ENCODE assay signal across 9 mouse cellular contexts in the genomic region with DNA sequence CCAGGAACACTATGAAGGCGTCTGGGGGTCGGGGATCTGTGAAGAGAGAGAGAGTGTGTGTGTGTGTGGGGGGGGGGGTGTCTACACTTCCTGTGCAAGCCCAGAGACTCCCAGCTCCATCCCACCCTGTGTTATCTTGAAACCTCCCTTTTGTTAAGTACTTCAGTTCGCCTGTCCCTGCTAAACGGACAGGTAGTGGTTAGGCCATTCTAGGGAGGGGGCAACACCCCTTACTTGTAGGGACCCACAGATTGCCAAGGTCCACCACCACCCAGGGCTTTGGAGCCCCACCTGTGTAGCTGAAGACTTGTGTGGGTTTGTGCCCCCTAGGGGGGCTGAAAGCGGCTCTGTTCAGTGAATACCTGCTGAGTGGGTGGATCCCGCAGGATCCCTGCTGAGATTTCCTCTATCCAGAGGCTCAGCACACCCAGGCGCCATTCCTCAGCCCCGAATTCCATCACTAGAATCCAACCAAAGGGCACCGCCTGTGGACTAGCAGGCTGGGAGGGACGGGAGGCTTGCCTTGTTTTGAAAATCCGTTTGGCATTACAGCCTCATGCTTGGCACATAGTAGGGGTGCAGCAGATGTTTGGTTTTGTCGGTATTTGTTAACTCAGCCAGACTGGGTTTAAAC. TPM values are rescaled to one million over a fixed set of nuclear protein-coding genes. Genes with fewer than 3 reads are reported as not detected.
DNase-seq lines count a peak whose midpoint lies in the region; ATAC-seq and TF ChIP-seq lines count a peak whose summit lies in the region.
"Had no signal": no experiment of that assay in that cellular context is flagged by ENCODE, and none has a peak within 500 bp of the region (broad histone marks: within the 10 kb centered on the region; RNA-seq: fewer than 3 reads in every experiment).

No protein-coding gene starts in this region.

- no peaks in the 10 kb centered on the region for H3K9me3 ChIP-seq in heart, embryonic 10.5 days
- H3K9me3 ChIP-seq in ES-Bruce4 (replicated peaks; ENCODE audit: control insufficient read depth, insufficient read depth, low read length, poor library complexity, severe bottlenecking): no peaks in the 10 kb centered on the region
- no peaks in the 10 kb centered on the region for H3K9me3 ChIP-seq in hindbrain, embryonic 14.5 days (ENCODE audit: control insufficient read depth, low read length)
- H3K9me3 ChIP-seq in midbrain, embryonic 11.5 days (ENCODE audit: control insufficient read depth, low read length): no peaks in the 10 kb centered on the region

- H3K9ac ChIP-seq in ES-Bruce4 (ENCODE audit: low read depth, poor library complexity, severe bottlenecking): no peak overlapping the region
- H3K9ac ChIP-seq in hindbrain, embryonic 14.5 days: peak overlapping the region; percentile 32; the same call in 1 of the 2 replicates
- peak overlapping the region; percentile 31; the same call in 1 of the 2 replicates for H3K9ac ChIP-seq in midbrain, embryonic 11.5 days (ENCODE audit: low read length)

- no peak for TF ChIP-seq CTCF in ES-Bruce4 (IDR thresholded peaks at IDR 0.05; ENCODE audit: low read depth, low read length)

- H3K4me1 ChIP-seq in heart, embryonic 10.5 days: peaks cover 73% of the 10 kb centered on the region
- H3K4me1 ChIP-seq in ES-Bruce4 (ENCODE audit: control insufficient read depth, insufficient read depth, low read length): peaks cover 12% of the 10 kb centered on the region
- peaks cover 17% of the 10 kb centered on the region for H3K4me1 ChIP-seq in hindbrain, embryonic 14.5 days (replicated peaks; ENCODE audit: control insufficient read depth, insufficient read depth, low read length)
- peaks cover 24% of the 10 kb centered on the region for H3K4me1 ChIP-seq in midbrain, embryonic 11.5 days (ENCODE audit: control insufficient read depth, insufficient read depth, low read length)

- no peak for DNase-seq in heart, embryonic 10.5 days (ENCODE audit: low spot score)
- DNase-seq in heart, postnatal 14 days: no peak
- DNase-seq in hindbrain, embryonic 14.5 days (ENCODE audit: low spot score): no peak
- no peak for DNase-seq in midbrain, embryonic 11.5 days (ENCODE audit: low spot score, missing footprints)
- no peak for DNase-seq in cerebellum, postnatal 25 days
- no peak for DNase-seq in ovary, postnatal 14 days (ENCODE audit: low spot score)
- DNase-seq in yolk sac, embryonic 10.5 days (ENCODE audit: low spot score): no peak
- DNase-seq: cerebellum, adult 2 months had no signal

- no peak for TF ChIP-seq POLR2A in ES-Bruce4 (IDR thresholded peaks at IDR 0.05; ENCODE audit: insufficient read depth, low read length)

- ATAC-seq in hindbrain, embryonic 14.5 days (ENCODE audit: low FRiP score): no peak
- no peak for ATAC-seq in midbrain, embryonic 11.5 days (ENCODE audit: low FRiP score)

- TF ChIP-seq EP300 in ES-Bruce4 (IDR thresholded peaks at IDR 0.05; ENCODE audit: insufficient read depth, low read depth, low read length): peak; percentile 43; the same call in 1 of the 2 replicates

- H3K36me3 ChIP-seq in heart, embryonic 10.5 days: peaks cover 15% of the 10 kb centered on the region
- H3K36me3 ChIP-seq in ES-Bruce4 (ENCODE audit: control insufficient read depth, insufficient read depth, low read length, poor library complexity, severe bottlenecking): no peaks in the 10 kb centered on the region
- H3K36me3 ChIP-seq in hindbrain, embryonic 14.5 days (replicated peaks; ENCODE audit: control insufficient read depth, insufficient read depth): no peaks in the 10 kb centered on the region
- H3K36me3 ChIP-seq in midbrain, embryonic 11.5 days (ENCODE audit: control insufficient read depth, insufficient read depth, low read length): no peaks in the 10 kb centered on the region

- peak overlapping the region; percentile 72 for H3K27ac ChIP-seq in heart, embryonic 10.5 days
- no peak overlapping the region for H3K27ac ChIP-seq in ES-Bruce4 (ENCODE audit: insufficient read depth, low read length)
- H3K27ac ChIP-seq in hindbrain, embryonic 14.5 days: no peak overlapping the region
- H3K27ac ChIP-seq in midbrain, embryonic 11.5 days (ENCODE audit: low read depth, low read length): no peak overlapping the region

- intact Hi-C loops in heart, postnatal 14 days (cut with DNase I): no loop called here

- H3K4me2 ChIP-seq in hindbrain, embryonic 14.5 days (replicated peaks): peak overlapping the region; percentile 17
- peak overlapping the region; percentile 23 for H3K4me2 ChIP-seq in midbrain, embryonic 11.5 days

- H3K27me3 ChIP-seq in heart, embryonic 10.5 days (ENCODE audit: insufficient read depth, poor library complexity, severe bottlenecking): peaks cover 53% of the 10 kb centered on the region
- H3K27me3 ChIP-seq in ES-Bruce4 (ENCODE audit: control insufficient read depth, insufficient read depth, low read length, poor library complexity, severe bottlenecking): peaks cover 2% of the 10 kb centered on the region; the same call in 1 of the 2 replicates
- H3K27me3 ChIP-seq in hindbrain, embryonic 14.5 days (ENCODE audit: control insufficient read depth, insufficient read depth, low read length): peaks cover 50% of the 10 kb centered on the region
- H3K27me3 ChIP-seq in midbrain, embryonic 11.5 days (ENCODE audit: control insufficient read depth, insufficient read depth, low read length): peaks cover 46% of the 10 kb centered on the region

- peak overlapping the region; percentile 69 for H3K4me3 ChIP-seq in heart, embryonic 10.5 days
- H3K4me3 ChIP-seq in ES-Bruce4 (ENCODE audit: low read depth, low read length): no peak overlapping the region
- peak overlapping the region; percentile 44 for H3K4me3 ChIP-seq in hindbrain, embryonic 14.5 days (replicated peaks; ENCODE audit: low read length)
- peak overlapping the region; percentile 6; the same call in 1 of the 2 replicates for H3K4me3 ChIP-seq in midbrain, embryonic 11.5 days (ENCODE audit: low read depth, low read length)

- 14% methylated on average over 12 of the region's 12 CpGs for WGBS in heart, embryonic 10.5 days
- 13% methylated on average over 12 of the region's 12 CpGs for WGBS in hindbrain, embryonic 14.5 days
- 10% methylated on average over 12 of the region's 12 CpGs for WGBS in midbrain, embryonic 11.5 days

RNA-seq across cellular contexts. Expression of gene Snai1, which starts 2.6 kb away (rescaled TPM):
- polyA plus RNA-seq in heart, embryonic 10.5 days (2016; fragmentation: Nextera tagmentation; extraction: Ambion mirVana): 21.8 and 42.2 TPM in 2 replicates
- 1 to 10 TPM; 3.0 to 3.1 TPM for total RNA-seq in heart, postnatal 14 days (2021)
- polyA plus RNA-seq in ES-Bruce4 (2011; ENCODE audit: insufficient read depth, insufficient read length, low read depth, missing spikeins): 5.9 and 6.7 TPM in 2 replicates
- 5.5 and 7.5 TPM in 2 replicates for polyA plus RNA-seq in hindbrain, embryonic 14.5 days (2014; fragmentation: Nextera tagmentation; extraction: Ambion mirVana)
- 18.4 and 20.8 TPM in 2 replicates for polyA plus RNA-seq in midbrain, embryonic 11.5 days (2014; fragmentation: Nextera tagmentation; extraction: Ambion mirVana)

RNA-seq across cellular contexts. Expression of gene Spata2, which starts 47.9 kb away (rescaled TPM):
- polyA plus RNA-seq in heart, embryonic 10.5 days (2016; fragmentation: Nextera tagmentation; extraction: Ambion mirVana): 16.5 and 17.4 TPM in 2 replicates
- 10 to 100 TPM; 18.2 to 20.9 TPM for total RNA-seq in heart, postnatal 14 days (2021)
- polyA plus RNA-seq in ES-Bruce4 (2011; ENCODE audit: insufficient read depth, insufficient read length, low read depth, missing spikeins): 13.6 and 18.9 TPM in 2 replicates
- 27.3 and 29.6 TPM in 2 replicates for polyA plus RNA-seq in hindbrain, embryonic 14.5 days (2014; fragmentation: Nextera tagmentation; extraction: Ambion mirVana)
- polyA plus RNA-seq in midbrain, embryonic 11.5 days (2014; fragmentation: Nextera tagmentation; extraction: Ambion mirVana): 15.6 and 15.8 TPM in 2 replicates

RNA-seq across cellular contexts. Expression of gene Rnf114, which starts 48.1 kb away (rescaled TPM):
- polyA plus RNA-seq in heart, embryonic 10.5 days (2016; fragmentation: Nextera tagmentation; extraction: Ambion mirVana): 71.2 and 90.0 TPM in 2 replicates
- total RNA-seq in heart, postnatal 14 days (2021): 10 to 100 TPM; 50.7 to 52.1 TPM
- 87.5 and 97.0 TPM in 2 replicates for polyA plus RNA-seq in ES-Bruce4 (2011; ENCODE audit: insufficient read depth, insufficient read length, low read depth, missing spikeins)
- 110 and 115 TPM in 2 replicates for polyA plus RNA-seq in hindbrain, embryonic 14.5 days (2014; fragmentation: Nextera tagmentation; extraction: Ambion mirVana)
- polyA plus RNA-seq in midbrain, embryonic 11.5 days (2014; fragmentation: Nextera tagmentation; extraction: Ambion mirVana): 140 and 150 TPM in 2 replicates
